Mouse (Mus musculus) limb, embryonic 13.5 days (tissue): Measurements from ENCODE around the gene Fcho2. TPM values are rescaled to one million over a fixed set of nuclear protein-coding genes. Genes with fewer than 3 reads are reported as not detected.
A peak's percentile ranks its signal among the peaks of the same experiment; 100 is the strongest.

ENCODE experiments used
- ATAC-seq: fragments of 200-750 bp; cut with Nextera tagmentation; 2 replicates; pipeline ENCODE4 v1.8.0; 2017; ENCODE audit warnings: low read depth, moderate number of reproducible peaks, moderate TSS enrichment; ENCODE audit not compliant: low FRiP score
- H3K27ac ChIP-seq: fragments of 300-500 bp; sonication (generic); 2 replicates; pipeline ENCODE4 v1.5.1; 2015; ENCODE audit warnings: inconsistent platforms, mild to moderate bottlenecking, moderate library complexity
- H3K27me3 ChIP-seq: fragments of 300-500 bp; sonication (generic); 2 replicates; pipeline ENCODE4 v1.6.1; 2015; ENCODE audit warnings: mild to moderate bottlenecking, inconsistent platforms
- H3K36me3 ChIP-seq: fragments of 300-500 bp; sonication (generic); 2 replicates; pipeline ENCODE4 v1.6.1; 2015; ENCODE audit warnings: inconsistent platforms, mild to moderate bottlenecking, moderate library complexity
- H3K4me1 ChIP-seq: fragments of 300-500 bp; sonication (generic); 2 replicates; pipeline ENCODE4 v1.6.1; 2015; ENCODE audit warnings: inconsistent platforms
- H3K4me2 ChIP-seq: fragments of 300-500 bp; sonication (generic); replicated peaks from 2 replicates; pipeline ENCODE4 v1.6.1; 2015; ENCODE audit warnings: inconsistent platforms, mild to moderate bottlenecking, moderate library complexity
- H3K4me3 ChIP-seq: fragments of 300-500 bp; sonication (generic); 2 replicates; pipeline ENCODE4 v1.5.1; 2015; ENCODE audit warnings: moderate library complexity, mild to moderate bottlenecking, inconsistent platforms
- H3K9ac ChIP-seq: fragments of 300-500 bp; sonication (generic); 2 replicates; pipeline ENCODE4 v1.6.1; 2015; ENCODE audit warnings: mild to moderate bottlenecking, inconsistent platforms
- H3K9me3 ChIP-seq: fragments of 300-500 bp; sonication (generic); 2 replicates; pipeline ENCODE4 v1.6.1; 2016; ENCODE audit warnings: inconsistent platforms
- WGBS: fragments of 180-500 bp; shearing (Covaris S2); methylation state at CpG from one replicate; pipeline ENCODE4 v1.1.7; 2015; 5-methylcytosine and 5-hydroxymethylcytosine counted together
- polyA plus RNA-seq: library from polyadenylated mRNA; unstranded; fragments of >200 nt; fragmentation: Nextera tagmentation; extraction: Ambion mirVana; gene quantifications from 2 replicates; pipeline ENCODE4 v1.2.1, GENCODE M21; 2015

Fcho2 gene
- polyA plus RNA-seq, 1 experiment from 2014 or later: 42.4 TPM

DNA sequence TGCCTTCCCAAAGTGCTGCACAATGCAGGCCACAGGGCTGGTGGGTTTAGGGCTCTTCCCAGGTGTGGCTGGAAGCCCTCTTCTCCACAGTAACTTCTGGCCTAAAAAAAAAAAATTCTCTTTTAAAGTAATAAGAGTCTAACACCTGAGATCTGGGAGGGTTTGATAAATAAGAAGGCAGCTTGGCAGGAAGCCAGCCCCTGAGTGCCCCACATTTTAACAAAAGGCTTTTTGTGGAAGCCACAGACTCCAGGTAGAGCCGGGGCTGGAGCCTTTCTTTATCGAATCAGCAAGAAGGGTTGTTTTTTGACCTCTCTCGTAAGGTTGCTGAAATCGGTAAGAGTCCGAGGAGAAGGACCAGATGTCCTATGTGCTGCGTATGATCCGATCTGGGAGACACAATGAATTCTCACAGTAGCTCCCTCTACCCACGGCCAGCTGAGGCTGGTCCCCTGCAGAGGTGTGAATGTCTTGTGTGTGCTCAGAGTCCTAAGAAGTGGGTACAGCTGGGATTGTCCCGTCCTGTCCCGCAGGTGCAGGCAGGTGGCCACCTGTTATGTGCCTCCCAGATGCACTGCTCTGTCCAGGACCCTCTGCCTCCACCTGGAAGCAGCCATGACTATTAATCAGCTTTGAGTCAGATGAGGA lies 114.5 kb downstream of the Fcho2 start:
- no peak overlapping the region for H3K4me2 ChIP-seq
- ATAC-seq: no peak
- no peak overlapping the region for H3K27ac ChIP-seq
- no peaks in the 10 kb centered on the region for H3K36me3 ChIP-seq
- H3K4me1 ChIP-seq: peaks cover 22% of the 10 kb centered on the region
- H3K9ac ChIP-seq: no peak overlapping the region
- H3K4me3 ChIP-seq: no peak overlapping the region
- 37% methylated on average over 10 of the region's 10 CpGs for WGBS
- H3K9me3 ChIP-seq: no peaks in the 10 kb centered on the region
- peaks cover 26% of the 10 kb centered on the region for H3K27me3 ChIP-seq

DNA sequence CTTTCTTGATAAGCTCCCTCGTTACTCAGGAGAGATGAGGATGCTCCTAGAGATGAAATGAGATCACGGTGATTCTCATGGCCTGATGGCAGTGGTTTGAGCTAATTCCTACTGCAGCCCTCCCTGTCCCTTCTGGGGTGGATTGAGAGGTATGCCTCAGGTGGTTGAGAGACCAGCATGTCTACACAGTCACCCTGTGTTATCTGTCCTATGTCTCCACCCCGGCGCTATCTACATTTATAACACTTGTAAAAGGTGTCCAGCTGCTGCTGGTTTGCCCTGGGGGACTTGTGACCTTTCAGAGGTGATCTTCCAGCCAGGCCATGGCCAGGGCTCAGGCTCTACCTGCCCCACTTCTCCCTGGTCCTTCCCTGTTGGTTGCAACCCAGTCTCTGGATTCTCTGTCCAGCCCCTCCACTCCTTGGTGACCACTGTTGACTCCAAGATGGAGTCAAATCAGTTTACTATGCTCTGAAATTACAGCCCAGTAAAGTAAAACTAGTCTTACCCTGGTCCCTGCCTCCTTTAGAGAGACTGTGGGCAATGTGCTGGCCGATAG lies 115.2 kb downstream of the Fcho2 start:
- ATAC-seq: no peak
- Histone ChIP-seq H3K27me3 (peaks cover 34% of the 10 kb centered on the region), H3K9ac (no peak overlapping the region), H3K27ac (no peak overlapping the region), H3K36me3 (no peaks in the 10 kb centered on the region), H3K4me2 (no peak overlapping the region), H3K9me3 (no peaks in the 10 kb centered on the region), H3K4me1 (peaks cover 26% of the 10 kb centered on the region), H3K4me3 (no peak overlapping the region)
- WGBS: 65% methylated on average over 5 of the region's 5 CpGs

GRCm38 (mm10) chr13:98699051-98699744 lies 116.1 kb downstream of the Fcho2 start:
- Histone ChIP-seq H3K36me3 (no peaks in the 10 kb centered on the region), H3K27ac (no peak overlapping the region), H3K4me1 (peaks cover 33% of the 10 kb centered on the region), H3K27me3 (peaks cover 42% of the 10 kb centered on the region), H3K4me3 (no peak overlapping the region), H3K4me2 (no peak overlapping the region), H3K9ac (no peak overlapping the region), H3K9me3 (no peaks in the 10 kb centered on the region)
- ATAC-seq: no peak
- WGBS: 35% methylated on average over 14 of the region's 14 CpGs

DNA sequence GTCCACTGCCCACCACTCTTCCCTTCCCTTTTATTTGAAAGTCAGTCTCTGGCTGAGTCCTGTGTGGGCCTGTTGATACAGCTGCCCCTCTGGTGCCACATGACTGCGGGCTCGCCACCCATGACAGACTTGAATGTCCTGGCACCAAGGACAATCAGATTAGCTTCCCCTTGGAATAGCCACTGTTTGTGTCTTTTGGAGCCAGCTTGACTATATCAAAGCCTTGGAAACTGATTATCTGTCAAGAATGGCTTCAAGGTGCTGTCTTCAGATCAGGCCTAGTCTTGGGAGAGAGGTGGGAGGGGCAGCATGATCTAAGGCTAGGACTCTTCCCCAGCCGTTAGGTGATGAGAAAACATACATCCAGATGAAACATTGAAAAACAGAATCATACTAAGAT lies 118.5 kb downstream of the Fcho2 start:
- H3K9me3 ChIP-seq: no peaks in the 10 kb centered on the region
- WGBS: 90% methylated on average over 3 of the region's 3 CpGs
- no peak overlapping the region for H3K9ac ChIP-seq
- no peaks in the 10 kb centered on the region for H3K36me3 ChIP-seq
- no peak overlapping the region for H3K4me3 ChIP-seq
- H3K4me2 ChIP-seq: no peak overlapping the region
- peaks cover 33% of the 10 kb centered on the region for H3K4me1 ChIP-seq
- H3K27ac ChIP-seq: no peak overlapping the region
- peaks cover 62% of the 10 kb centered on the region for H3K27me3 ChIP-seq
- no peak for ATAC-seq

GRCm38 (mm10) chr13:98695546-98695945 lies 119.7 kb downstream of the Fcho2 start:
- H3K4me1 ChIP-seq: peaks cover 23% of the 10 kb centered on the region
- H3K4me2 ChIP-seq: no peak overlapping the region
- no peaks in the 10 kb centered on the region for H3K36me3 ChIP-seq
- 34% methylated on average over 2 of the region's 2 CpGs for WGBS
- H3K27me3 ChIP-seq: peaks cover 71% of the 10 kb centered on the region
- no peak for ATAC-seq
- no peak overlapping the region for H3K9ac ChIP-seq
- H3K27ac ChIP-seq: no peak overlapping the region
- H3K9me3 ChIP-seq: no peaks in the 10 kb centered on the region
- H3K4me3 ChIP-seq: no peak overlapping the region

GRCm38 (mm10) chr13:98694773-98695314 lies 120.4 kb downstream of the Fcho2 start, which contains the start of gene Tmem171:
Gene Tmem171 (minus strand): TSS chr13:98694834.
- H3K4me2 ChIP-seq: peak within 1 kb of the TSS; percentile 80
- peaks cover 70% of the 10 kb centered on the region for H3K27me3 ChIP-seq
- peak within 1 kb of the TSS; percentile 45 for H3K4me3 ChIP-seq
- 3% methylated on average over 43 of the region's 44 CpGs for WGBS
- peak within 1 kb of the TSS; percentile 69 for H3K9ac ChIP-seq
- peaks cover 18% of the 10 kb centered on the region for H3K4me1 ChIP-seq
- ATAC-seq: no peak
- no peaks in the 10 kb centered on the region for H3K36me3 ChIP-seq
- no peak within 1 kb of the TSS for H3K27ac ChIP-seq
- H3K9me3 ChIP-seq: no peaks in the 10 kb centered on the region

- Histone ChIP-seq H3K27ac (no peak overlapping the region), H3K9ac (no peak overlapping the region), H3K9me3 (no peaks in the 10 kb centered on the region), H3K4me1 (peaks cover 17% of the 10 kb centered on the region), H3K4me3 (no peak overlapping the region), H3K4me2 (no peak overlapping the region), H3K36me3 (no peaks in the 10 kb centered on the region), H3K27me3 (peaks cover 67% of the 10 kb centered on the region)
- 91% methylated on average over 11 of the region's 11 CpGs for WGBS
- ATAC-seq: no peak
These were observed 121.9 kb downstream of the Fcho2 start for GRCm38 (mm10) chr13:98693316-98693715.

DNA sequence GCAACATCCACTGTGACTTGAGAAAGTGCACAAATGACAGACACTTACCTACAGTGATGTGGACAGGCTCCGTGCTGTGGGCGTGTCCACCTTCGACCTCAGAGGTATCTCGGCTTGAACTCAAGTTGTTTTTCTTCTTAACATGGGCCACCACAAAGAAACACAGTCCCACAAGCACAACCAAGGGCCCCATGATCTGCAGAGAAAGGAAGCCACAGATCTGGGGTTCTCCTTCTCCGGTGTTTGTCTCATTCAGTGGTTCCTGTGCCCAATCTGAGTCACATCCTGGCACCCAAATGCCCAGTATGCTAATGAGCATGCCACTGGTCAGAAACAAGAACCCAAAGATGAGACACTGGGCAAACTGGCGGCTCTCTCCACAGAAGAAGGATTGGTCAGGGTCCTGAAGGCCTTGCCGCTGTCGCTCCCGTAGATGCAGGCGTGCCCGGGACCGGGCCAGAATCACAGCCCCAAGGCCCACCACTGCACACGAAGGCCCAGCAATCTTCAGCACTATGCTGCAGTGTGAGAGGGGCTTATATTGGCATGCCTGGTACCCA lies 123.2 kb downstream of the Fcho2 start:
- peaks cover 21% of the 10 kb centered on the region for H3K4me1 ChIP-seq
- H3K4me2 ChIP-seq: no peak overlapping the region
- no peaks in the 10 kb centered on the region for H3K36me3 ChIP-seq
- H3K27me3 ChIP-seq: peaks cover 64% of the 10 kb centered on the region
- no peak overlapping the region for H3K9ac ChIP-seq
- H3K9me3 ChIP-seq: no peaks in the 10 kb centered on the region
- H3K4me3 ChIP-seq: no peak overlapping the region
- WGBS: 93% methylated on average over 13 of the region's 13 CpGs
- ATAC-seq: no peak
- no peak overlapping the region for H3K27ac ChIP-seq

- Histone ChIP-seq H3K27ac (no peak overlapping the region), H3K4me3 (no peak overlapping the region), H3K9me3 (no peaks in the 10 kb centered on the region), H3K4me1 (peaks cover 21% of the 10 kb centered on the region), H3K9ac (no peak overlapping the region), H3K36me3 (no peaks in the 10 kb centered on the region), H3K4me2 (no peak overlapping the region), H3K27me3 (peaks cover 52% of the 10 kb centered on the region)
- 83% methylated on average over 11 of the region's 11 CpGs for WGBS
- no peak for ATAC-seq
These were observed 124.4 kb downstream of the Fcho2 start for GRCm38 (mm10) chr13:98690886-98691285.

- Histone ChIP-seq H3K9me3 (no peaks in the 10 kb centered on the region), H3K9ac (no peak overlapping the region), H3K4me2 (no peak overlapping the region), H3K27me3 (peaks cover 41% of the 10 kb centered on the region), H3K4me3 (no peak overlapping the region), H3K36me3 (no peaks in the 10 kb centered on the region), H3K4me1 (peaks cover 13% of the 10 kb centered on the region), H3K27ac (no peak overlapping the region)
- 64% methylated on average over 11 of the region's 11 CpGs for WGBS
- ATAC-seq: no peak
These were observed 125.5 kb downstream of the Fcho2 start for GRCm38 (mm10) chr13:98689605-98690290.

- no peak overlapping the region for H3K4me2 ChIP-seq
These were observed 127.3 kb downstream of the Fcho2 start for GRCm38 (mm10) chr13:98687931-98688330.

More at GRCm38 (mm10) chr13:98687931-98688330, 127.3 kb downstream of the Fcho2 start:
- Histone ChIP-seq H3K9me3 (no peaks in the 10 kb centered on the region; the same call in 1 of the 2 replicates), H3K36me3 (no peaks in the 10 kb centered on the region), H3K9ac (no peak overlapping the region), H3K27ac (no peak overlapping the region), H3K27me3 (peaks cover 24% of the 10 kb centered on the region; the same call in 1 of the 2 replicates), H3K4me1 (peaks cover 13% of the 10 kb centered on the region; the same call in 1 of the 2 replicates), H3K4me3 (no peak overlapping the region)
- WGBS: 58% methylated on average over 9 of the region's 9 CpGs
- no peak for ATAC-seq
